Mouse (Mus musculus): ENCODE data around the gene Dgkg. TPM values are rescaled to one million over a fixed set of nuclear protein-coding genes. Genes with fewer than 3 reads are reported as not detected.

Dgkg gene
- total RNA-seq, 1 experiment = 0.22 TPM

DNA sequence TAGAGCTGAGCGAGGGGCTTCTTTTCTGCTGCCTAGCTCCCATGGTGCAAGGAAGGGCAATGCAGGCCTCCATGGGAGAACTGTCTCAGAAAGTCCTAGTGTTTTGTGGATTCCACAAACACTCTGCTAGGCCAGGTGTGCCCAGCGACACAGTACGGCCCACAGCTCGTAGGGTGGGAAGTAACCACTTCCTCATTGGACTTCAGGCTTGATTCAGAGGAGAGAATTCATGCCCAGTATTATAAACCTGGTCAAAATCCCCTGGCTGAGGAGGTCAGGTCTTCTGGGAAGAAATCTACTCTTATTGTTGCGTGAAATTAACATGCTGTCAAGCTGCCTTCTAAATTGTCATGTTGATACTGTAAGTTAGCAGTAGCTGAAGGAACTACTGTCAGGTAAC is 31.0 kb downstream of the Dgkg start:
- Histone ChIP-seq H3K4me1 (ENCODE audit: control insufficient read depth in 2 of 2, insufficient read depth in 2 of 2, low read length in 2 of 2, poor library complexity in 1 of 2) (peaks cover 5 to 6% of the 10 kb centered on the region in 2 experiments; a peak in 2 of 4 replicates), H3K4me3 (ENCODE audit: insufficient read depth in 1 of 2, low read depth in 1 of 2, low read length in 2 of 2, poor library complexity in 1 of 2, severe bottlenecking in 1 of 2) (no peak overlapping the region), H3K9ac (ENCODE audit: insufficient read depth, low read depth, low read length, poor library complexity, severe bottlenecking) (no peak overlapping the region), H3K27ac (ENCODE audit: insufficient read depth, low read depth, low read length, poor library complexity, severe bottlenecking) (no peak overlapping the region), H3K36me3 (ENCODE audit: control insufficient read depth, insufficient read depth, low read length, poor library complexity, severe bottlenecking) (no peaks in the 10 kb centered on the region), H3K9me3 (ENCODE audit: control insufficient read depth, insufficient read depth, low read depth, low read length) (no peaks in the 10 kb centered on the region)
- in situ Hi-C loops (cut with MboI; ENCODE audit: low sequenced_read_pairs in 2 of 2, unreplicated experiment in 2 of 2) = no loop called here
- TF ChIP-seq ZC3H11A (IDR thresholded peaks at IDR 0.05; ENCODE audit: borderline replicate concordance, low read depth, low read length) (no peak), HCFC1 (IDR thresholded peaks at IDR 0.05; ENCODE audit: borderline replicate concordance, insufficient read depth, low read length) (no peak), CHD2 (IDR thresholded peaks at IDR 0.05; ENCODE audit: low read depth, low read length) (no peak), MAFK (IDR thresholded peaks at IDR 0.05; ENCODE audit: insufficient read depth, low read depth, low read length) (no peak), ZNF384 (IDR thresholded peaks at IDR 0.05; ENCODE audit: low read depth, low read length) (no peak)
- DNase-seq (ENCODE audit: low read depth, low spot score) = no peak

- Histone ChIP-seq H3K4me3 (ENCODE audit: insufficient read depth in 1 of 2, low read depth in 1 of 2, low read length in 2 of 2, poor library complexity in 1 of 2, severe bottlenecking in 1 of 2) (no peak overlapping the region), H3K36me3 (ENCODE audit: control insufficient read depth, insufficient read depth, low read length, poor library complexity, severe bottlenecking) (no peaks in the 10 kb centered on the region), H3K9ac (ENCODE audit: insufficient read depth, low read depth, low read length, poor library complexity, severe bottlenecking) (no peak overlapping the region), H3K4me1 (ENCODE audit: control insufficient read depth in 2 of 2, insufficient read depth in 2 of 2, low read length in 2 of 2, poor library complexity in 1 of 2) (peaks cover 5 to 6% of the 10 kb centered on the region in 2 experiments; a peak in 2 of 4 replicates), H3K27ac (ENCODE audit: insufficient read depth, low read depth, low read length, poor library complexity, severe bottlenecking) (no peak overlapping the region), H3K9me3 (ENCODE audit: control insufficient read depth, insufficient read depth, low read depth, low read length) (no peaks in the 10 kb centered on the region)
- no peak for DNase-seq (ENCODE audit: low read depth, low spot score)
- TF ChIP-seq ZNF384 (IDR thresholded peaks at IDR 0.05; ENCODE audit: low read depth, low read length) = no peak
- peak; percentile 76 for TF ChIP-seq MAFK (IDR thresholded peaks at IDR 0.05; ENCODE audit: insufficient read depth, low read depth, low read length)
- TF ChIP-seq ZC3H11A (IDR thresholded peaks at IDR 0.05; ENCODE audit: borderline replicate concordance, low read depth, low read length) = no peak
- no peak for TF ChIP-seq HCFC1 (IDR thresholded peaks at IDR 0.05; ENCODE audit: borderline replicate concordance, insufficient read depth, low read length)
- TF ChIP-seq CHD2 (IDR thresholded peaks at IDR 0.05; ENCODE audit: low read depth, low read length) = no peak
- in situ Hi-C loops (cut with MboI; ENCODE audit: low sequenced_read_pairs in 2 of 2, unreplicated experiment in 2 of 2) = no loop called here
Measured at GRCm38 (mm10) chr16:22625412-22625811, 31.6 kb downstream of the Dgkg start.

DNA sequence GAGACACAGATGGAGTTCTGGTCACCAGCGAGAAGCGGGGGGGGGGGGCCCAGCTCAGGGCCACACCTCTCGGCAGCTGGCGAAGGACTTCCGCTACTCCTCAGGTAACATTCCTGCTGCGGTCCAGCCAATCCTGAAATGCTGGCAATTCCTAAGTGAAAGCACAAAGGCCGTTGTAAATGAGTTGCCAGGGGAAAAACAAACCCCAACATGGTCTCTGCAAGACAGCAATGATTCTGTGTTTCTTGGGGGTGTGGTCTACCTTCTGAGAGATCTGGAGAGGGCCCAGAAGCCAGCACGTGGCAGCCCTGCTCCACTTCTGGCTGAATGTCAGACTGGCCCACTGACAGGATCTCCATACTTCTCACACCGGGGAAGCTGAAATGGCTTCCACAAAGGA is 34.7 kb downstream of the Dgkg start:
- in situ Hi-C loops (cut with MboI; ENCODE audit: low sequenced_read_pairs in 2 of 2, unreplicated experiment in 2 of 2) = no loop called here
- Histone ChIP-seq H3K4me3 (ENCODE audit: insufficient read depth in 1 of 2, low read depth in 1 of 2, low read length in 2 of 2, poor library complexity in 1 of 2, severe bottlenecking in 1 of 2) (no peak overlapping the region), H3K4me1 (ENCODE audit: control insufficient read depth in 2 of 2, insufficient read depth in 2 of 2, low read length in 2 of 2, poor library complexity in 1 of 2) (peaks cover 5 to 11% of the 10 kb centered on the region in 2 experiments; a peak in 2 of 4 replicates), H3K9ac (ENCODE audit: insufficient read depth, low read depth, low read length, poor library complexity, severe bottlenecking) (no peak overlapping the region), H3K27ac (ENCODE audit: insufficient read depth, low read depth, low read length, poor library complexity, severe bottlenecking) (no peak overlapping the region), H3K9me3 (ENCODE audit: control insufficient read depth, insufficient read depth, low read depth, low read length) (no peaks in the 10 kb centered on the region), H3K36me3 (ENCODE audit: control insufficient read depth, insufficient read depth, low read length, poor library complexity, severe bottlenecking) (no peaks in the 10 kb centered on the region)
- DNase-seq (ENCODE audit: low read depth, low spot score) = no peak
- TF ChIP-seq ZNF384 (IDR thresholded peaks at IDR 0.05; ENCODE audit: low read depth, low read length) (no peak), HCFC1 (IDR thresholded peaks at IDR 0.05; ENCODE audit: borderline replicate concordance, insufficient read depth, low read length) (no peak), CHD2 (IDR thresholded peaks at IDR 0.05; ENCODE audit: low read depth, low read length) (no peak), MAFK (IDR thresholded peaks at IDR 0.05; ENCODE audit: insufficient read depth, low read depth, low read length) (no peak), ZC3H11A (IDR thresholded peaks at IDR 0.05; ENCODE audit: borderline replicate concordance, low read depth, low read length) (no peak)

GRCm38 (mm10) chr16:22621299-22621920 is 35.6 kb downstream of the Dgkg start:
- H3K9ac ChIP-seq (ENCODE audit: insufficient read depth, low read depth, low read length, poor library complexity, severe bottlenecking) = no peak overlapping the region
- in situ Hi-C loops (cut with MboI; ENCODE audit: low sequenced_read_pairs in 2 of 2, unreplicated experiment in 2 of 2) = no loop called here
- H3K27ac ChIP-seq (ENCODE audit: insufficient read depth, low read depth, low read length, poor library complexity, severe bottlenecking) = no peak overlapping the region
- H3K9me3 ChIP-seq (ENCODE audit: control insufficient read depth, insufficient read depth, low read depth, low read length) = no peaks in the 10 kb centered on the region
- H3K4me3 ChIP-seq (ENCODE audit: insufficient read depth in 1 of 2, low read depth in 1 of 2, low read length in 2 of 2, poor library complexity in 1 of 2, severe bottlenecking in 1 of 2) = no peak overlapping the region
- H3K36me3 ChIP-seq (ENCODE audit: control insufficient read depth, insufficient read depth, low read length, poor library complexity, severe bottlenecking) = no peaks in the 10 kb centered on the region
- TF ChIP-seq HCFC1 (IDR thresholded peaks at IDR 0.05; ENCODE audit: borderline replicate concordance, insufficient read depth, low read length) = no peak
- TF ChIP-seq ZNF384 (IDR thresholded peaks at IDR 0.05; ENCODE audit: low read depth, low read length) = no peak
- TF ChIP-seq CHD2 (IDR thresholded peaks at IDR 0.05; ENCODE audit: low read depth, low read length) = no peak
- TF ChIP-seq MAFK (IDR thresholded peaks at IDR 0.05; ENCODE audit: insufficient read depth, low read depth, low read length) = no peak
- peaks cover 5 to 11% of the 10 kb centered on the region in 2 experiments; a peak in 2 of 4 replicates for H3K4me1 ChIP-seq (ENCODE audit: control insufficient read depth in 2 of 2, insufficient read depth in 2 of 2, low read length in 2 of 2, poor library complexity in 1 of 2)
- no peak for DNase-seq (ENCODE audit: low read depth, low spot score)
